Mouse (Mus musculus): Measurements from ENCODE around the gene Sept6.

DNA sequence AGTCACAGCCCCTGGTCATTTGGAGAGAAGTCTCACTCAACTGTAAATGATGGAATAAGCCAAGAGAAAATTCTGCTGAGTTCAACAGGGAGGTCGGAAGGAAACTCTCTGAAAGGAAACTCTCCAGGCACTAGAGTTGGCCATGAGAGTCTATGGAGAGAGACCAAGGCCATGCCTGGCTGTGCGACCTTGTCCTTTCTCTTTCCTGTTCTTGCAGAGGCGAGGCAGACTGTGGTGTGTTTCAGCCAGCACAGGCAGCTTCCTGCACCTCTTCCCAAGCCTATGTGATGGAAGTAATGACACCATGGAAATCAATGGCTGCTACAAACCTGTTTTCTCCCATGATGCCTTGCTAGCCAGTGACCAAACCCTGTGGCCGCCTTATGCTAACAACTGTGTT, 20.4 kb downstream of the Sept6 start:
- no peak for TF ChIP-seq CTCF (IDR thresholded peaks at IDR 0.05; ENCODE audit: low read depth, low read length)
- no peak for TF ChIP-seq GATA1 (IDR thresholded peaks at IDR 0.05; ENCODE audit: borderline replicate concordance, low read length)
- TF ChIP-seq POLR2AphosphoS5 (IDR thresholded peaks at IDR 0.05; ENCODE audit: insufficient replicate concordance, low read depth, low read length) = no peak
- no peak for TF ChIP-seq GATA2 (IDR thresholded peaks at IDR 0.05; ENCODE audit: borderline replicate concordance, low read depth, low read length)
